Mouse (Mus musculus) heart, embryonic 13.5 days (tissue): ENCODE data around the gene Hbs1l. TPM values are rescaled to one million over a fixed set of nuclear protein-coding genes. Genes with fewer than 3 reads are reported as not detected.

Source experiments
- ATAC-seq: fragments of 200-750 bp; cut with Nextera tagmentation; 2 replicates; pipeline ENCODE4 v1.8.0; 2017; ENCODE audit warnings: moderate TSS enrichment; ENCODE audit not compliant: insufficient number of reproducible peaks, low FRiP score, low TSS enrichment; ENCODE audit errors: extremely low read depth
- H3K27ac ChIP-seq: fragments of 300-500 bp; sonication (generic); replicated peaks from 2 replicates; pipeline ENCODE4 v1.5.1; 2015; ENCODE audit warnings: moderate library complexity, mild to moderate bottlenecking, inconsistent platforms
- H3K27me3 ChIP-seq: fragments of 300-500 bp; sonication (generic); replicated peaks from 2 replicates; pipeline ENCODE4 v1.6.1; 2015; ENCODE audit warnings: mild to moderate bottlenecking, inconsistent platforms
- H3K36me3 ChIP-seq: fragments of 300-500 bp; sonication (generic); 2 replicates; pipeline ENCODE4 v1.6.1; 2015; ENCODE audit warnings: mild to moderate bottlenecking, inconsistent platforms
- H3K4me1 ChIP-seq: fragments of 300-500 bp; sonication (generic); 2 replicates; pipeline ENCODE4 v1.6.1; 2015; ENCODE audit warnings: inconsistent platforms
- H3K4me2 ChIP-seq: fragments of 300-500 bp; sonication (generic); 2 replicates; pipeline ENCODE4 v1.6.1; 2015; ENCODE audit warnings: inconsistent platforms, mild to moderate bottlenecking, moderate library complexity
- H3K4me3 ChIP-seq: fragments of 300-500 bp; sonication (generic); 2 replicates; pipeline ENCODE4 v1.5.1; 2015; ENCODE audit warnings: moderate library complexity, mild to moderate bottlenecking, inconsistent platforms
- H3K9ac ChIP-seq: fragments of 300-500 bp; sonication (generic); 2 replicates; pipeline ENCODE4 v1.6.1; 2015; ENCODE audit warnings: inconsistent platforms, mild to moderate bottlenecking, moderate library complexity
- H3K9me3 ChIP-seq: fragments of 300-500 bp; sonication (generic); 2 replicates; pipeline ENCODE4 v1.6.1; 2016; ENCODE audit warnings: inconsistent platforms
- WGBS: fragments of 180-500 bp; shearing (Covaris S2); methylation state at CpG from one replicate; pipeline ENCODE4 v1.1.7; 2015; ENCODE audit warnings: mixed read lengths; 5-methylcytosine and 5-hydroxymethylcytosine counted together
- polyA plus RNA-seq: library from polyadenylated mRNA; unstranded; fragments of >200 nt; fragmentation: Nextera tagmentation; extraction: Ambion mirVana; gene quantifications from 2 replicates; pipeline ENCODE4 v1.2.1, GENCODE M21; 2015

Gene Hbs1l
- polyA plus RNA-seq, 1 experiment from 2014 or later, result 61.9 TPM

- Histone ChIP-seq H3K4me3 (no peak overlapping the region), H3K36me3 (peaks cover 76% of the 10 kb centered on the region)
Measured at GRCm38 (mm10) chr10:21363297-21363696, 67.5 kb downstream of the Hbs1l start.

DNA sequence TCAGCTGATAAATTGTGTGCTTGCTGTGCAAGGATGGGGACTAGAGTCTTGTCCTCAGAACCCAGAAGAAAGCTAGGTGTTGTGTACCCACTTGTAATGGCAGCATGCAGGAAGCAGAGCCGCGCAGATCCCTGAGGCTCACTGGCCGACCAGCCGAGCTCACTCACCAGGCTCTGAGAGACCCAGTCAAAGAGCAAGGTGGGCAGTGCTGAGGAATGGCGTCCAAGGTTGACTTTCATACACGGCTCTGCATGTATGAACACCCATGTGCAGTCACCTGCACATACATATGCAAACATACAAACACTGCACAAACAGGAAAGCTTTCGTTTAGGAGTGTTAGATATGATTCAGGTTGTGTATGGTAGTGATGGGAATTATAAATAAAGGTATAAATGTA, 69.2 kb downstream of the Hbs1l start:
- Histone ChIP-seq H3K9me3 (no peaks in the 10 kb centered on the region), H3K4me1 (0 out of 2 replicates have a peak, but pooled peaks cover 2% of the 10 kb centered on the region), H3K36me3 (peaks cover 80% of the 10 kb centered on the region), H3K9ac (no peak overlapping the region), H3K27me3 (no peaks in the 10 kb centered on the region), H3K4me2 (no peak overlapping the region), H3K4me3 (no peak overlapping the region), H3K27ac (no peak overlapping the region)
- 92% methylated on average over 7 of the region's 7 CpGs for WGBS
- no peak for ATAC-seq

More at GRCm38 (mm10) chr10:21363297-21363696, 67.5 kb downstream of the Hbs1l start:
- Histone ChIP-seq H3K4me2 (no peak overlapping the region), H3K27me3 (no peaks in the 10 kb centered on the region), H3K27ac (no peak overlapping the region), H3K9ac (no peak overlapping the region), H3K9me3 (no peaks in the 10 kb centered on the region), H3K4me1 (0 out of 2 replicates have a peak, but pooled peaks cover 2% of the 10 kb centered on the region)
- ATAC-seq, result no peak
- WGBS, result 75% methylated on average over 4 of the region's 4 CpGs

GRCm38 (mm10) chr10:21365897-21366296, 70.1 kb downstream of the Hbs1l start:
- 80% methylated on average over 4 of the region's 4 CpGs for WGBS
- peaks cover 77% of the 10 kb centered on the region for H3K36me3 ChIP-seq

DNA sequence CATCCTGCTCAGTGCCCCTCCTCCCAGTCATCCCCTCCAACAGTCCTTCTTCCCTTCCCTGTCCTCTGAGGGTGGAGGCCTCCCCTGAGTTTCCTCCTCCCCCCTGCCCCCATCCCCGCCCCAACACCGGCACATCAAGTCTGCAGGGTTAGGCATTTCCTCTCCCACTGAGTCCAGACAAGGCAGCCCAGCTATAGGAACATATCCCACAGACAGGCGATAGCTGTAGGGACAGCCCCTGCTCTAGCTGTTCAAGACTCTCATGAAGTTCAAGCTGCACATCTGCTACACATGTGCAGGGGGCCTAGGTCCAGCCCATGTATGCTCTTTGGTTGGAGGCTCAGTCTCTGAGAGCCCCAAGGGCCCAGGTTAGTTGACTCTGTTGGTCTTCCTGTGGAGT, 70.7 kb downstream of the Hbs1l start:
- no peak overlapping the region for H3K9ac ChIP-seq
- no peaks in the 10 kb centered on the region for H3K9me3 ChIP-seq
- no peak overlapping the region for H3K27ac ChIP-seq
- no peak for ATAC-seq
- 0 out of 2 replicates have a peak, but pooled peaks cover 2% of the 10 kb centered on the region for H3K4me1 ChIP-seq
- no peaks in the 10 kb centered on the region for H3K27me3 ChIP-seq
- H3K4me3 ChIP-seq, result no peak overlapping the region
- H3K4me2 ChIP-seq, result no peak overlapping the region
- WGBS, result 59% methylated on average over 3 of the region's 3 CpGs
- peaks cover 79% of the 10 kb centered on the region for H3K36me3 ChIP-seq

More at GRCm38 (mm10) chr10:21365897-21366296, 70.1 kb downstream of the Hbs1l start:
- Histone ChIP-seq H3K27me3 (no peaks in the 10 kb centered on the region), H3K27ac (no peak overlapping the region), H3K4me2 (no peak overlapping the region), H3K4me3 (no peak overlapping the region), H3K4me1 (0 out of 2 replicates have a peak, but pooled peaks cover 2% of the 10 kb centered on the region), H3K9ac (no peak overlapping the region), H3K9me3 (no peaks in the 10 kb centered on the region)
- ATAC-seq, result no peak

GRCm38 (mm10) chr10:21367481-21367880, 71.7 kb downstream of the Hbs1l start:
- WGBS, result 88% methylated on average over 9 of the region's 9 CpGs
- Histone ChIP-seq H3K36me3 (peaks cover 79% of the 10 kb centered on the region), H3K4me3 (no peak overlapping the region), H3K9ac (no peak overlapping the region), H3K4me2 (no peak overlapping the region), H3K27ac (no peak overlapping the region), H3K27me3 (no peaks in the 10 kb centered on the region), H3K4me1 (0 out of 2 replicates have a peak, but pooled peaks cover 2% of the 10 kb centered on the region), H3K9me3 (no peaks in the 10 kb centered on the region)
- no peak for ATAC-seq

DNA sequence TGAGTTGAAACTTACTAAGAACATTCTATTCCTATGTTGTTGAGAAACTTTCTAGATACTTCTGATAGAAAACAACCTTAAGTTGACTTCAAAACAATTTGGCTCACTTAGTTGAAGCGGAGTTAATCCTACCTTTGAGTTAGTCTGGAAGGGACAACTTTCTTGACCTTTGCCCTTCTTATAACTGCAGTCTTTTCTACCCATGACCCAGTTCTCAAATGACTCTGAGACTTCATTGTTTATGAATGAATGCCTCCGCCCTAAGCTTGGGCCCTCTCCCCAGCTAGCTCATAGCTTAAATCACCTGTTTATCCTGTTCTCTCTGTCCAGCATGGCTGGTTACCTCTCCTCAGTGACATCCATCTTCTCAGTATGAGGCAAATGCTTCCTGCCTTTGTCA, 73.8 kb downstream of the Hbs1l start:
- Histone ChIP-seq H3K9ac (no peak overlapping the region), H3K4me3 (no peak overlapping the region), H3K27me3 (no peaks in the 10 kb centered on the region), H3K36me3 (peaks cover 62% of the 10 kb centered on the region), H3K9me3 (no peaks in the 10 kb centered on the region), H3K4me2 (no peak overlapping the region), H3K4me1 (0 out of 2 replicates have a peak, but pooled peaks cover 2% of the 10 kb centered on the region), H3K27ac (no peak overlapping the region)
- WGBS, result 96% methylated on average over 2 of the region's 2 CpGs
- no peak for ATAC-seq

GRCm38 (mm10) chr10:21372271-21372670, 76.5 kb downstream of the Hbs1l start:
- Histone ChIP-seq H3K4me3 (no peak overlapping the region), H3K27me3 (no peaks in the 10 kb centered on the region), H3K27ac (no peak overlapping the region), H3K9ac (no peak overlapping the region), H3K9me3 (no peaks in the 10 kb centered on the region), H3K4me2 (no peak overlapping the region), H3K36me3 (peaks cover 39% of the 10 kb centered on the region), H3K4me1 (no peaks in the 10 kb centered on the region)
- whole genome bisulfite sequencing, result 86% methylated on average over 6 of the region's 6 CpGs
- ATAC-seq, result no peak

DNA sequence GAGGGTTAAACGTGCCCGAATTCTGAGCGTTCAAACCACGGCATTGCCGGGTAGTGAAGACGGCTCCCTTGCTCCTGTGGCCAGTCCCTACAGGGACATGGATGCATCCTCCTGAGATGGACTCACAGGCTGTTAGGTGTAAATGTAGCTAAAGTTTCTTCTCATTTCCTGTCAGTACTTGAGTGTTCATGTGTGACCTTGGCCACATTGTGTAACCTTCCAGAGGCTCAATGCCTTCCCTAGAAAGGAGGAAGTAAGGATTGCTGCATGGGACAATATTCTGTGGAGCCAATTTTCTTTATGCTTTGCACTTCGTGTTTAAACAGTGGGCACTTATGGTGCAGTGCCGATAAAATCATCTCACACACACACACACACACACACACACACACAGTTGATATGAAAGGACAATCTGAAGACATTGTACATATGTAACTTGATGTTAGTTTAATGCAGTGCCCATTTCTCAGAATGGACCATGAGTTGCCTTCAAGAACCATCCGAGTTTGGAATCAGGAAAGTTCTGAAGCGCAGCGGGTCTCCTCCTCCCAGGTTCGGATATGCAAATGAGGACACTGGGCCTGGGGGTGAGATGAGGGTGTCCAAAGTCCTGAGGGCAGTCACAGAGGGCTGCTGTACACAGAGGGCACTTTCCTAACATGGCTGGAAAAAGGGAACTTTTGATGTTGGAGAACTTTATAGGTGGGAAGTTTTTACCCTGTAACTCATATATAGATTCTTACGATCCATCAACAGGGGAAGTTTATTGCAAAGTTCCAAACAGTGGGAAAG, 81.1 kb downstream of the Hbs1l start, which contains the start of gene Aldh8a1:
Aldh8a1 (plus strand) TSS at position 610 of the 792 bp plus-strand sequence.
- H3K36me3 ChIP-seq, result no peaks in the 10 kb centered on the region
- ATAC-seq, result no peak
- no peaks in the 10 kb centered on the region for H3K4me1 ChIP-seq
- peaks cover 12% of the 10 kb centered on the region; the same call in 1 of the 2 replicates for H3K27me3 ChIP-seq
- no peaks in the 10 kb centered on the region for H3K9me3 ChIP-seq
- 76% methylated on average over 13 of the region's 13 CpGs for WGBS
- H3K27ac ChIP-seq, result no peak within 1 kb of the TSS
- H3K4me2 ChIP-seq, result no peak within 1 kb of the TSS
- no peak within 1 kb of the TSS for H3K9ac ChIP-seq
- no peak within 1 kb of the TSS for H3K4me3 ChIP-seq

DNA sequence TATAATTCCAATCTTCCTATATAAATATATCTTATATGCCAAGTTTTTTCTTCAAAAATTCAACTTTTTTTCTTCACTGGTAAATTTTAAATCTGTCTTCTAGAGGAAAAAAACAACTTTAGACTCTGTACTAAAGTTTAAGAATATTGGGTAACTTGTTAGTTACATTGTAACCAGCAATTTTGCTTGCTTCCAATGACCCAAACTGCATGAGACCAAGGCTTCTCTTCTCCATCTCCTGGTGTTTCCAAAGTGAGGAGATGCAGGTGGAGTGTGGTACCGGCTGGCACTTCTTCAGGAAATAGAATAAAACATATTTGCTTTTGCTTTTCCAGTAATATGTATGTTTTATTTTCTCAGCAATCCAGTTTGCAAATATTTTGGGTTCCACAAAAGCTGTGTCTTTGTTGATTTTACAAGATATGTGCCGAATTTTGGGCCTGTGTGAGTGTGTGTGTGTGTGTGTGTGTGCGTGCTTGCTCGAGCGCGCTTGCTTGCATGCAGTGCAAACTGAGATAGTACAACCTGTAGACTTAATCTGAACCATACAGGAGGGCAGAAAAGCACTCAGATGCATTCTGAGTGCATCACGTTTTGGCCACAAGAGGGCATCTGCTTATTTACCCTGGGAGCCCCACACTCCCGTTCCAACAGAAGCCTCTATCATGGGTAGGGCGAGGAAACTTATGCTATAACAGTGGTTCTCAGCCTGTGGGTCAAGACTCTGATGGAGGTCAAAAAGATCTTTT, 82.6 kb downstream of the Hbs1l start:
- Histone ChIP-seq H3K9ac (no peak overlapping the region), H3K4me3 (no peak overlapping the region), H3K9me3 (no peaks in the 10 kb centered on the region), H3K27ac (no peak overlapping the region), H3K27me3 (peaks cover 16% of the 10 kb centered on the region; the same call in 1 of the 2 replicates), H3K4me1 (no peaks in the 10 kb centered on the region), H3K36me3 (no peaks in the 10 kb centered on the region), H3K4me2 (no peak overlapping the region)
- 57% methylated on average over 9 of the region's 9 CpGs for WGBS
- ATAC-seq, result no peak

DNA sequence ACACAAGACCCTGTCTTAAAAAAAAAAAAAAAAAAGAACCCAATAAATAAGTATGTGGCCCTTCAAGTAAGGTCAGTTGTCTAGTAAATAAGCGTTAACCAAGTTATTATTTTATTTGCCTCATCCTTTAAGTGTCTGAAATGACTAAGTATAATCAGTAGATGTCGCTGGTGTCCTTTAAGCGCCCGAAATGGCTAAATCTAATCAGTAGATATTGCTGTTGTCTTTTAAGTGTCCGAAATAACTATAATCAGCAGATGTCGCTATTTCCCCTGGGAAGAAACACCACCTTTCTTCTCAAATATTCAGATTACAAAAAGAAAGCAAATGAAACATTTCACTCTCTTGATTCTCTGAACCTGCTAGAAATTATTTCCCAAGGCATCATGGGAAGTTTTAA, 87.1 kb downstream of the Hbs1l start:
- Histone ChIP-seq H3K36me3 (no peaks in the 10 kb centered on the region), H3K4me2 (no peak overlapping the region), H3K27me3 (peaks cover 16% of the 10 kb centered on the region; the same call in 1 of the 2 replicates), H3K4me1 (peaks cover 7% of the 10 kb centered on the region; the same call in 1 of the 2 replicates), H3K9me3 (no peaks in the 10 kb centered on the region), H3K27ac (no peak overlapping the region), H3K4me3 (no peak overlapping the region), H3K9ac (no peak overlapping the region)
- WGBS, result 11% methylated on average over 6 of the region's 6 CpGs
- ATAC-seq, result no peak

- WGBS, result 51% methylated on average over 3 of the region's 3 CpGs
- no peak for ATAC-seq
- Histone ChIP-seq H3K27ac (no peak overlapping the region), H3K36me3 (no peaks in the 10 kb centered on the region), H3K27me3 (peaks cover 16% of the 10 kb centered on the region; the same call in 1 of the 2 replicates), H3K9me3 (no peaks in the 10 kb centered on the region), H3K4me3 (no peak overlapping the region), H3K4me2 (no peak overlapping the region), H3K9ac (no peak overlapping the region), H3K4me1 (peaks cover 7% of the 10 kb centered on the region; the same call in 1 of the 2 replicates)
Measured at GRCm38 (mm10) chr10:21385111-21385663, 89.4 kb downstream of the Hbs1l start.
